In genomic region chr17:47594969-47595247, GRCm38 (mm10) we compare ENCODE assay signal across 8 mouse cellular contexts. TPM values are rescaled to one million over a fixed set of nuclear protein-coding genes. Genes with fewer than 3 reads are reported as not detected.
DNase-seq lines count a peak whose midpoint lies in the region; ATAC-seq and TF ChIP-seq lines count a peak whose summit lies in the region.

No protein-coding gene starts in this region.

- peaks cover 79% of the 10 kb centered on the region for H3K4me1 ChIP-seq in erythroblast, embryonic 14.5 days (ENCODE audit: control insufficient read depth)
- H3K4me1 ChIP-seq in spleen, adult 2 months (ENCODE audit: control insufficient read depth, insufficient read depth, insufficient read length) = peaks cover 26% of the 10 kb centered on the region; the same call in 1 of the 2 replicates
- peaks cover 58% of the 10 kb centered on the region for H3K4me1 ChIP-seq in liver, embryonic 11.5 days (replicated peaks; ENCODE audit: control insufficient read depth, insufficient read depth, low read length)

- H3K9me3 ChIP-seq in erythroblast, embryonic 14.5 days (ENCODE audit: control insufficient read depth, low read length) = no peaks in the 10 kb centered on the region
- H3K9me3 ChIP-seq in liver, embryonic 11.5 days (ENCODE audit: control insufficient read depth, low read length) = no peaks in the 10 kb centered on the region

- ATAC-seq in erythroblast, adult 5-6 weeks (replicated peaks; ENCODE audit: low FRiP score, poor library complexity, severe bottlenecking) = no peak
- ATAC-seq in liver, embryonic 11.5 days (replicated peaks; ENCODE audit: low FRiP score) = no peak

- peak overlapping the region; percentile 96 for H3K9ac ChIP-seq in liver, embryonic 11.5 days (ENCODE audit: low read depth, low read length)

- H3K4me3 ChIP-seq in erythroblast, embryonic 14.5 days (replicated peaks) = peak overlapping the region; percentile 100
- peak overlapping the region; percentile 85 for H3K4me3 ChIP-seq in spleen, adult 2 months (ENCODE audit: extremely low read depth, insufficient read depth, insufficient read length)
- H3K4me3 ChIP-seq in liver, embryonic 11.5 days (ENCODE audit: low read depth, low read length) = peak overlapping the region; percentile 87

- TF ChIP-seq CTCF in spleen, adult 2 months (IDR thresholded peaks at IDR 0.05; ENCODE audit: extremely low read depth, insufficient read depth, insufficient read length, insufficient replicate concordance) = no peak

- no peak for DNase-seq in spleen, adult 2 months (ENCODE audit: low read depth in 1 of 2, low spot score in 2 of 2)
- DNase-seq in spleen, postnatal 36 days (ENCODE audit: low spot score in 2 of 2) = no peak
- no peak for DNase-seq in liver, embryonic 11.5 days (ENCODE audit: low spot score)
- no peak for DNase-seq in Muller cell, postnatal 12 days (ENCODE audit: inconsistent ontology term)
- no peak for DNase-seq in thymus, postnatal 25 days
- no peak for DNase-seq in urinary bladder, postnatal 10 days (ENCODE audit: low spot score)

- H3K27ac ChIP-seq in spleen, adult 2 months (ENCODE audit: insufficient read depth, low read length) = peak overlapping the region; percentile 70
- H3K27ac ChIP-seq in liver, embryonic 11.5 days (ENCODE audit: low read depth, low read length) = peak overlapping the region; percentile 99

- no peak for TF ChIP-seq POLR2A in spleen, adult 2 months (IDR thresholded peaks at IDR 0.05; ENCODE audit: low read depth, low read length)

- H3K4me2 ChIP-seq in liver, embryonic 11.5 days = peak overlapping the region; percentile 95

- peaks cover 61% of the 10 kb centered on the region for H3K36me3 ChIP-seq in erythroblast, embryonic 14.5 days (ENCODE audit: control insufficient read depth)
- H3K36me3 ChIP-seq in spleen, adult 2 months (ENCODE audit: control insufficient read depth, insufficient read depth, low read length) = peaks cover 8% of the 10 kb centered on the region
- peaks cover 29% of the 10 kb centered on the region for H3K36me3 ChIP-seq in liver, embryonic 11.5 days (ENCODE audit: control insufficient read depth, insufficient read depth, low read length)

- WGBS in spleen, adult 2 months = 5% methylated on average over 9 of the region's 9 CpGs
- WGBS in liver, embryonic 11.5 days = 0% methylated on average over 8 of the region's 9 CpGs

- H3K27me3 ChIP-seq in erythroblast, embryonic 14.5 days (ENCODE audit: control insufficient read depth) = no peaks in the 10 kb centered on the region
- no peaks in the 10 kb centered on the region for H3K27me3 ChIP-seq in spleen, adult 2 months (ENCODE audit: control insufficient read depth, insufficient read depth, low read length)
- H3K27me3 ChIP-seq in liver, embryonic 11.5 days (replicated peaks; ENCODE audit: control insufficient read depth, insufficient read depth, low read length) = no peaks in the 10 kb centered on the region

RNA-seq across cellular contexts. Expression of gene Bysl, which starts 16.4 kb away (rescaled TPM):
- polyA plus RNA-seq in erythroblast, embryonic 14.5 days (2012) = 2.8 and 3.4 TPM in 2 replicates
- total RNA-seq in erythroblast, adult 5-6 weeks (2015; ENCODE audit: low replicate concordance) = 1.2 and 2.1 TPM in 2 replicates
- 3.2 and 4.3 TPM in 2 replicates for total RNA-seq in erythroblast, adult 5-6 weeks (2017; ENCODE audit: low replicate concordance)
- 5.8 and 7.5 TPM in 2 replicates for polyA plus RNA-seq in spleen, adult 2 months (2012; rRNA removed)
- 43.1 and 45.9 TPM in 2 replicates for polyA plus RNA-seq in liver, embryonic 11.5 days (2014; fragmentation: Nextera tagmentation; extraction: Ambion mirVana)

RNA-seq across cellular contexts. Expression of gene Med20, which starts 16.5 kb away (rescaled TPM):
- polyA plus RNA-seq in erythroblast, embryonic 14.5 days (2012) = 0.43 and 0.45 TPM in 2 replicates
- 10.4 and 19.9 TPM in 2 replicates for total RNA-seq in erythroblast, adult 5-6 weeks (2015; ENCODE audit: low replicate concordance)
- 48.5 and 68.2 TPM in 2 replicates for total RNA-seq in erythroblast, adult 5-6 weeks (2017; ENCODE audit: low replicate concordance)
- polyA plus RNA-seq in spleen, adult 2 months (2012; rRNA removed) = 18.8 and 20.6 TPM in 2 replicates
- polyA plus RNA-seq in liver, embryonic 11.5 days (2014; fragmentation: Nextera tagmentation; extraction: Ambion mirVana) = 48.9 and 53.3 TPM in 2 replicates

RNA-seq across cellular contexts. Expression of gene Gm20517, which starts 16.5 kb away (rescaled TPM):
- polyA plus RNA-seq in erythroblast, embryonic 14.5 days (2012) = 0.29 and 0.65 TPM in 2 replicates
- total RNA-seq in erythroblast, adult 5-6 weeks (2015; ENCODE audit: low replicate concordance) = 2.5 and 4.8 TPM in 2 replicates
- 6.3 and 16.2 TPM in 2 replicates for total RNA-seq in erythroblast, adult 5-6 weeks (2017; ENCODE audit: low replicate concordance)
- polyA plus RNA-seq in spleen, adult 2 months (2012; rRNA removed) = 0.39 and 1.2 TPM in 2 replicates
- polyA plus RNA-seq in liver, embryonic 11.5 days (2014; fragmentation: Nextera tagmentation; extraction: Ambion mirVana) = 1.5 and 2.5 TPM in 2 replicates

RNA-seq across cellular contexts. Expression of gene Usp49, which starts 35.6 kb away (rescaled TPM):
- polyA plus RNA-seq in erythroblast, embryonic 14.5 days (2012) = 2.2 and 2.4 TPM in 2 replicates
- 7.3 and 36.5 TPM in 2 replicates for total RNA-seq in erythroblast, adult 5-6 weeks (2015; ENCODE audit: low replicate concordance)
- 14.8 and 27.6 TPM in 2 replicates for total RNA-seq in erythroblast, adult 5-6 weeks (2017; ENCODE audit: low replicate concordance)
- polyA plus RNA-seq in spleen, adult 2 months (2012; rRNA removed) = 4.5 and 4.6 TPM in 2 replicates
- polyA plus RNA-seq in liver, embryonic 11.5 days (2014; fragmentation: Nextera tagmentation; extraction: Ambion mirVana) = 4.1 and 4.8 TPM in 2 replicates

Comparison
In these comparisons a context has a peak if more than half of its experiments do, and no peak if none do; other contexts are left out.
1. RNA of gene Med20, which starts 16.5 kb away (polyA plus RNA-seq): 48.9 to 53.3 TPM in liver, embryonic 11.5 days and 18.8 to 20.6 TPM in spleen, adult 2 months; 0.43 to 0.45 TPM in erythroblast, embryonic 14.5 days; every median in the first group is over 10 times any median in the second.
2. Peak in every context shown above with its lines, with median percentiles within 50 percentile points of each other: H3K4me3 ChIP-seq.